ENCODE assay signal across 8 mouse cellular contexts in the genomic region with DNA sequence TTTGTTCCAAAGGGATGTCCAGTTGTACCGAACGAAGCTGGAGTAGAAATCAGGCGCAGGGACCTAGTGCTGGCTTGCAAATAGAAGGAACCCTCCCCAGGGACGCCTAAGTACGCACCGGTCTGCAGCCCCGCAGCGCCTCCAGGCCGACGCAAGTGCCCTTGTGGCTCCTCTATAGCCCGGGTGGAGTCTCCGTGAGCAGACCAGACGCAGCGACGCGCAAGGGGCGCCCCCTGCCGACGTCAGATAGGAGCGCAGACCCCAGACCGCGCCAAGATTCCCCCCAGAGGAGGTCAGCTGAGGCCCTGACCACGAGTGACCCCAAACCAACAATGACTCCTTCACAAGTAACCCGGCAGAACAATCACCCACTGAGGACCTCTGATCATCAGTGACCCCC.
A peak's percentile ranks its signal among the peaks of the same experiment; 100 is the strongest.
DNase-seq lines count a peak whose midpoint lies in the region; ATAC-seq lines count a peak whose summit lies in the region.

No protein-coding gene starts in this region.

- no peak overlapping the region for H3K9ac ChIP-seq in embryonic facial prominence, embryonic 12.5 days
- no peak overlapping the region for H3K9ac ChIP-seq in heart, embryonic 15.5 days

- peaks cover 6% of the 10 kb centered on the region; the same call in 1 of the 2 replicates for H3K4me1 ChIP-seq in embryonic facial prominence, embryonic 12.5 days
- 0 out of 2 replicates have a peak, but pooled peaks cover 3% of the 10 kb centered on the region for H3K4me1 ChIP-seq in heart, embryonic 15.5 days (replicated peaks)

- H3K9me3 ChIP-seq in embryonic facial prominence, embryonic 12.5 days: no peaks in the 10 kb centered on the region
- no peaks in the 10 kb centered on the region for H3K9me3 ChIP-seq in heart, embryonic 15.5 days (replicated peaks)

- H3K36me3 ChIP-seq in embryonic facial prominence, embryonic 12.5 days: no peaks in the 10 kb centered on the region
- H3K36me3 ChIP-seq in heart, embryonic 15.5 days: no peaks in the 10 kb centered on the region

- DNase-seq in A20 (ENCODE audit: low read depth, low spot score): peak; percentile 63
- DNase-seq in adrenal gland, postnatal 25 days: peak; percentile 76
- peak; percentile 85 for DNase-seq in kidney, postnatal 10 days
- peak; percentile 19 to 33 for DNase-seq in lung, adult 18-20 months
- peak; percentile 19 for DNase-seq in ovary, adult 18-20 months (ENCODE audit: low spot score)
- DNase-seq in urinary bladder, postnatal 14 days (ENCODE audit: low spot score): peak; percentile 67

- no peak for ATAC-seq in embryonic facial prominence, embryonic 12.5 days (ENCODE audit: insufficient number of reproducible peaks, insufficient read depth, low FRiP score, low TSS enrichment)
- ATAC-seq in heart, embryonic 15.5 days (replicated peaks; ENCODE audit: insufficient number of reproducible peaks, insufficient read depth, low FRiP score, low read depth): peak; percentile 63

- 1% methylated on average over 24 of the region's 24 CpGs for WGBS in embryonic facial prominence, embryonic 12.5 days
- 1% methylated on average over 24 of the region's 24 CpGs for WGBS in heart, embryonic 15.5 days

- H3K4me3 ChIP-seq in embryonic facial prominence, embryonic 12.5 days: no peak overlapping the region
- H3K4me3 ChIP-seq in heart, embryonic 15.5 days: no peak overlapping the region

- peak overlapping the region; percentile 40 for H3K4me2 ChIP-seq in embryonic facial prominence, embryonic 12.5 days (replicated peaks)
- H3K4me2 ChIP-seq in heart, embryonic 15.5 days: 0 out of 2 replicates have a peak overlapping the region, but pooled peaks have one; percentile 7

- no peak overlapping the region for H3K27ac ChIP-seq in embryonic facial prominence, embryonic 12.5 days
- H3K27ac ChIP-seq in heart, embryonic 15.5 days: no peak overlapping the region

- H3K27me3 ChIP-seq in embryonic facial prominence, embryonic 12.5 days: peaks cover 69% of the 10 kb centered on the region
- peaks cover 91% of the 10 kb centered on the region for H3K27me3 ChIP-seq in heart, embryonic 15.5 days

Comparison
In these comparisons a context has a peak if more than half of its experiments do, and no peak if none do; other contexts are left out.
1. DNase-seq: peak in every context shown above with its lines; median percentile 85 in kidney, postnatal 10 days; 76 in adrenal gland, postnatal 25 days; 67 in urinary bladder, postnatal 14 days; 63 in A20; 26 in lung, adult 18-20 months; 19 in ovary, adult 18-20 months.